Mouse (Mus musculus) MEL-GATA-1-ER (cell line): ENCODE data around the gene Rccd1.
"Not testable (repeated sequence)": the region's sequence is repeated elsewhere in the genome, so short reads cannot be mapped to it uniquely, and the experiment has no call there.

ENCODE experiments used
- DNase-seq: peaks from one replicate; pipeline ENCODE4 v3.0.0-alpha.2; 2012; ENCODE audit warnings: low read depth; ENCODE audit errors: extremely low read depth

Gene Rccd1

GRCm38 (mm10) chr7:80346173-80346572, 21.9 kb upstream of the Rccd1 start:
- no peak for DNase-seq

GRCm38 (mm10) chr7:80343270-80344018, 19.2 kb upstream of the Rccd1 start:
- peak; percentile 24 for DNase-seq

DNA sequence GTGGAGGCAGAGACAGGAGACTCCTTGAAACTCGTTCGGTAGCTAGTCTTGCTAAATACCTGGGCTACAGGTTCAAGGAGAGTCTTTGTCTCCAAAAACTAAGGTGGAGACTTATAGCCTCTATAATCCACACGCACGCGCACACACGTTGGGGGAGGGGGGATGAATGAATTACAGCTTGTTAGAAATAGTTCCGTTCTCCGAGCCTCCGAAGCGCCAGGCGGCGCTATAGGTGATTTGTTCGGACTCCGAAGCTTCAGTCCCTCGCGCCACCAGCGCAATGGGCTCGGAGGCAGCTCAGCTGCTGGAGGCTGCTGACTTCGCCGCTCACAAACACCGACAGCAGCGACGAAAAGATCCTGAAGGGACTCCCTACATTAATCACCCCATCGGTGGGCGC, 18.6 kb upstream of the Rccd1 start, which contains the start of gene Hddc3:
TSS of gene Hddc3 (plus strand) at position 247 of the 400 bp plus-strand sequence.
- DNase-seq = peak; percentile 89

DNA sequence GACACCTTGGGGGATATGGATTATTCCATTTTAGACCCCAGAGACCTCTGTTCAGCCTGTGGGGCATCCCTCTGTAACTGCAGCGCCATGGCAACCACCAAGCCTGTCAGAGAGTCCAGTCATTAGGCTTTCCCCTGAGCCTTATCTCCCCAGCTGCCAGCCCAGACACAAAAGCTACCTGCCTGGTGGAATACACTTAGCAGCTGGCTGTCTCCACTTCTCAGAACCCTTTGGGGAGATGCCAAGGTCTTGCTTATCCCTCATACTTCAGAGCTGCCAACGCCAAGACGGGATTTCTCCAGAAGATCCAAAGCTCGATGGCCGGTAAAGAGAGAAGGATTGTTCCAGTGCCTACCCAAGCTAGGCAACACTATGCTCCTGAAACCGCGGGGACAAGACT, 17.5 kb upstream of the Rccd1 start:
- DNase-seq = peak; percentile 22

DNA sequence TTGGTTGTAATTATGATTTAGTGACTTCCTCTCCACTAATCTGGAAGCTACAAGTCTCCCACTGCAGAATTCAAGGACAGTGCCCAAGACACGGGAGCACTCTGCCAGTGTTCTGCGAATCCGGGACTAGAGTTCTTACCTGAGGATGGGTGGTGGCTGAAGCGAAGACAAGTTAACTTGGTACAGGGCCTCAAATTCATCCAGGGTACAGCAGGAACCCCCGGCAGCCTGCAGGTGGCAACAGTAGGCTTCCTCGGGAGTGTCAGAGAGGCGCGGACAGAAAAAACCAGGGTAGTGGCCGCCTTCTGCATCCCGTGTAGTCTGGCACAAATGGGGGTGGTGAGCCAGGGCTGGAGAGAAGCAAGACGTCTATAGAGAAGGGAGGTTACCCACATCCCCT, 16.5 kb upstream of the Rccd1 start, which contains the start of gene Unc45a:
TSS of gene Unc45a (minus strand) at position 213 of the 400 bp plus-strand sequence.
- peak; percentile 62 for DNase-seq

DNA sequence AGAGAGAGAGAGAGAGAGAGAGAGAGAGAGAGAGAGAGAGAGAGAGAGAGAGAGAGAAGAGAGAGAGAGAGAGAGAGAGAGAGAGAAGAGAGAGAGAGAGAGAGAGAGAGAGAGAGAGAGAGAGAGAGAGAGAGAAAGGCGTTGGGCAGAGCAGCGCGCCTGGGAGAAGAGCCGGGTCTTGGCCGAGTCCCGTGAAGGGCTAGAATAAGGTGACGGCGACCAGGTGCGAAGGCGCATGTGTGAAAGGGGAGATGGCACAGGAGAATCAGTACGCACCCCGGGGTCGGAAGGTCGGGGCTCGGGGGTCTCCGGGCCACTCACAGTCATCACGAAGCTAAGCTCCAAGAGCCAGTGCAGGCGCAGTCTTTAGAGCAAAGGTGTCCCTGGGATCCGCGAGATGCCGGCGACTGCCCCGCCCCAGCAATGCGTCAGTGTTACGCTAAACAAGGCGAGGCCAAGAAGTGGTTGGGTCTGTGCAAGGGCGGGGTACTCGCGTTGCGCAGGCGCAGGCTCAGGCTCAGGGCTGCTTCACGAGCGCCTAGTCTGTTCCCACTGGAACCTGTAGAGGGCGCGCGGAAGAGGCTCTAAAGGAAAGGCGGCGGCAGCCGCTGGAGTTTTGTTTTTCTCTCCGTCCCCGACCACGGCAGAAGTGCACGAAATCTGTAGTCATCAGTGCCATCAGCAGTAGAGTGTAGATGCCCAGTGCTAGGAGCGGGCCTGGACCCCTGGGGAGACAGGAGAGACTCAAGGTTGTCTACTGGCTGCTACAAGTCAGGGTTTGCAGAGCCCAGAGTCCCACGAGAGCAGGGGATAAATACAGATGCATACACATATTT, 15.8 kb upstream of the Rccd1 start:
- peak; percentile 90 for DNase-seq

DNA sequence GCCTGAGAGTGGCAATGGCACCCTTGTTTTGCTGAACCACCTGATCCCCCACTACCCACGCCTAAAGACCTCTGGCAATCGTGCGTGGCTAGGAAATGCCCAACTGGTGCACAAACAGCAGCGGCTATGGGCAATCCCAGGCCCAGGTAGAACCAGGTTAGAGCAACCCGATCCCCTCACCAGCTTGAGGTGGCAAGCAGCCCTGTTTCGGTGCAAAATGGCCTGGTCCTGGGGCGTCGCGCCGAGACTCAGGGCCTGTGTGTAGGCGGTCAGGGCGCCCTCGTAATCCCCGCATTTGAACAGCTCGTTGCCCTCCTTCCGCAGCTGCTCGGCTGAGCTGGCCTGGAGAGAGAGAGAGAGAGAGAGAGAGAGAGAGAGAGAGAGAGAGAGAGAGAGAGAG, 15.1 kb upstream of the Rccd1 start:
- DNase-seq = no peak

GRCm38 (mm10) chr7:80336932-80337331, 12.7 kb upstream of the Rccd1 start:
- no peak for DNase-seq

- DNase-seq = no peak
These were observed 10.6 kb upstream of the Rccd1 start for GRCm38 (mm10) chr7:80334848-80335247.

DNA sequence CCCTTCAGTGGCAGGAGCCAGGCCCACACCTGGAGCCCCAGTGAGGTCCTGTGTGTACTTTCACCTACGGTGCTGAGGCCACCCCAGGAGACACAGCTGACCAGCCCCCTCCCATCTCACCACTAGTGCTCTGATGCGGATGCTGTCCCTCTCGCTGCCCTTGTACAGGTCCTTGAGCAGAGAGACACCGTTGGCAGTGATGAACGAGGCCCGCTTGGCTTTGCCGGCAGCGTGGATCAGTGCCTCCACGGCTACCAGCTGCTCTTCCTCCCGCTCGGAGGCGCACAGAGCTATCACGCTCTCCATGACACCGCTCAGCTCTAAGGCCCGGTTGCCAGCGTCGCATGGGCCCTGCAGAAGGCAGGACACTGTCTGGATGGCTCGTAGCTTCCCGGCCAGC, 7.2 kb upstream of the Rccd1 start:
- DNase-seq = no peak

- no peak for DNase-seq
These were observed 6.0 kb upstream of the Rccd1 start for GRCm38 (mm10) chr7:80330278-80330677.

DNA sequence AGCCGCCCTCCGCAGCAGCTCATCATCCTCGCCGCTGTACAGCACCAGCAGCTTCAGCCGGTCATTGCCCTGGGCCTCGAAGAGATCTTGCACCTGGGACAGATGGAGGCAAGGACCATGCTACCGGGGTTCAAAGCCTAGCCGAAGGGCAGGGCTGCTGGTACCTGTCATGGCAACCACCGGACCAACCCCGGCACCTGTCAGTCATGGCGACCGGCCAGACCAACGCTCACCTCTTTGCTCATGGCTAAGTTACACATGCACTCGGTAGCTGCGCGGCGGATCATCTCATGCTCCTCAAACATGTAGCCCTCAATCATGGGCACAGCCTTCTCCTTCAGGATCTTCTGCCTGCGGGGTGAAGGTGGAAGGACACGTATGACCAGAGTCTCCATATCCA, 1.8 kb upstream of the Rccd1 start:
- no peak for DNase-seq

GRCm38 (mm10) chr7:80325292-80325868, 1.1 kb upstream of the Rccd1 start:
- DNase-seq = no peak

GRCm38 (mm10) chr7:80324816-80325119, 514 bp upstream of the Rccd1 start:
- not testable (repeated sequence) for DNase-seq

DNA sequence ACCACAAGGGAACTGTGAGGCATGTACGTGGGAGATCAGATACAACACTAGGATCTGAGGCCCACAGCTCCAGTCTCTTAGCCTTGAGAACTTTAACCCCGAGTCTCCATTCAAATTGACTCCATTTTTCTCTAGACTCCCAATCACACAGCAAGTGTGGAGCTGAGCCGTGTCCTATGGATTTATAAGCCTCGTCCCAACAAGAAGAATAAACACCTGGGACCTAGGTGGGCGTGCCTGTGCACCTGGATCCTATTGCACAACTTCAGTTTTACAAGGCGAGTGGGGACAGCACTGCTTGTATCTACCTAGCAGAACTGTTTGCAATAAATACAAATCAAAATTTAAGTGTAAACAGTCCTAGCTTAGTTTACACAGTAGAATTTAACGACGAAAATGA, 918 bp downstream of the Rccd1 start:
- DNase-seq = no peak

GRCm38 (mm10) chr7:80319846-80320496, 4.3 kb downstream of the Rccd1 start:
- DNase-seq = no peak

DNA sequence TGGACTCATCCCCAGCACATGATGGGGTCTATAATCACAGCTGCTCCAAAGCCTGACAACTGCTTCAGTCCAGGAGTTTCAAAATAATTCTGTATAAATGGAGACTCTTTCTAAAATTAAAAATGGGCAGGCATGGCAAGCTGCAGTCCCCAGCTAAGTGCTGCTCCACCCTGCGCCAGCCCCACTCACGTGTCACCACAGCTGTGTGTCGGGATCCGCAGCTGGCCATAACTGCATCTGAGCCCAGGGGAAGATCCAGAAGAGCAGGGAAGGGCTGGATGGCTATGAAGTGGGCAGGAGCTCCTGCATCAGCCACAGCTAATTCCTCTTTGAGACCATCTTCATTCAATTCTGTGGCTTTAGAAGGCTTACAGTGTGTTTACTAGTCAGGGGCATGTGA, 5.6 kb downstream of the Rccd1 start:
- DNase-seq = no peak

- DNase-seq = no peak
These were observed 6.7 kb downstream of the Rccd1 start for GRCm38 (mm10) chr7:80317439-80318115.

DNA sequence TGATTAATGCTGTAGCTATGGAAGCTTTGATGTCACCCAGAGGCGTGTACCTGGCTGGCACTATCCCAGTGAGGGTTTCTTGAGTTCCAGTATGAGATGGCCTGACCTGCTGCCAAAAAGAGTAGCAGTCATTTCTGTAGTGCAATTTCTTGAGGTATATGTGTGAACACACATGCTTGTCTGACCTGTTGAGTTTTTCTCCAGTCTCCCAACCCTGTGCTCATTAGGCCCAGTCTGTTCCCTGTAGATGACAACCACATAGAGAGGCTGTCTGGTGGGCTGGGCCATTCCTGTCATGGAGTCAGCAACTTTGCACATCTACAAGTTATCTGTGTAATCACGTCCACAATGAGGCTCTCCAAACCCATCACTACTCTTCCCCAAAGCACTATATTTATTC, 8.5 kb downstream of the Rccd1 start:
- DNase-seq = no peak

- DNase-seq = no peak
These were observed 13.5 kb downstream of the Rccd1 start for GRCm38 (mm10) chr7:80310771-80311170.

- DNase-seq = no peak
These were observed 16.5 kb downstream of the Rccd1 start for GRCm38 (mm10) chr7:80307766-80308165.
